Mouse (Mus musculus) heart, postnatal 0 days (tissue): ENCODE data around the gene Prkcsh. TPM values are rescaled to one million over a fixed set of nuclear protein-coding genes. Genes with fewer than 3 reads are reported as not detected.
A peak's percentile ranks its signal among the peaks of the same experiment; 100 is the strongest.

Experiments used
- ATAC-seq: fragments of 200-750 bp; cut with Nextera tagmentation; 2 replicates; pipeline ENCODE4 v1.8.0; 2017; ENCODE audit warnings: low read depth, moderate number of reproducible peaks, moderate library complexity; ENCODE audit not compliant: insufficient read depth
- DNase-seq: peaks from one replicate; pipeline ENCODE4 v3.0.0-alpha.2; 2016; ENCODE audit warnings: low spot score
- H3K27ac ChIP-seq: fragments of 300-500 bp; sonication (generic); 2 replicates; pipeline ENCODE4 v1.5.1; 2014; ENCODE audit warnings: low read depth, mild to moderate bottlenecking
- H3K27me3 ChIP-seq: fragments of 300-500 bp; sonication (generic); 2 replicates; pipeline ENCODE4 v1.6.1; 2014; ENCODE audit warnings: low read length, mixed read lengths; ENCODE audit not compliant: control insufficient read depth, insufficient read depth
- H3K36me3 ChIP-seq: fragments of 300-500 bp; sonication (generic); replicated peaks from 2 replicates; pipeline ENCODE4 v1.6.1; 2014; ENCODE audit warnings: low read length, mixed read lengths; ENCODE audit not compliant: control insufficient read depth, insufficient read depth
- H3K4me1 ChIP-seq: fragments of 300-500 bp; sonication (generic); 2 replicates; pipeline ENCODE4 v1.6.1; 2014; ENCODE audit warnings: antibody characterized with exemption; ENCODE audit not compliant: control insufficient read depth, insufficient read depth
- H3K4me2 ChIP-seq: fragments of 300-500 bp; sonication (generic); 2 replicates; pipeline ENCODE4 v1.6.1; 2014; ENCODE audit warnings: low read depth, mild to moderate bottlenecking, low read length, moderate library complexity
- H3K4me3 ChIP-seq: fragments of 300-500 bp; sonication (generic); 2 replicates; pipeline ENCODE4 v1.5.1; 2014; ENCODE audit warnings: low read depth, low read length
- H3K9ac ChIP-seq: fragments of 300-500 bp; sonication (generic); replicated peaks from 2 replicates; pipeline ENCODE4 v1.6.1; 2014; ENCODE audit warnings: low read depth, low read length, mixed read lengths
- H3K9me3 ChIP-seq: fragments of 300-500 bp; sonication (generic); replicated peaks from 2 replicates; pipeline ENCODE4 v1.6.1; 2016; ENCODE audit warnings: low read length; ENCODE audit not compliant: control insufficient read depth
- CTCF ChIP-seq: IDR thresholded peaks from 2 replicates; pipeline ENCODE4 v1.5.1; 2016; ENCODE audit warnings: antibody characterized with exemption, control low read depth, low read depth
- EP300 ChIP-seq: IDR thresholded peaks from 2 replicates; pipeline ENCODE4 v1.6.1; 2016; ENCODE audit warnings: antibody characterized with exemption, low read depth
- WGBS: fragments of 180-500 bp; shearing (Covaris S2); extraction: QIAGEN DNeasy Blood & Tissue Kit; methylation state at CpG from one replicate; pipeline ENCODE4 v1.1.7; 2014; 5-methylcytosine and 5-hydroxymethylcytosine counted together
- polyA plus RNA-seq: library from polyadenylated mRNA; unstranded; fragments of >200 nt; fragmentation: Nextera tagmentation; extraction: Ambion mirVana; gene quantifications from 2 replicates; pipeline ENCODE4 v1.2.1, GENCODE M21; 2015
- total RNA-seq: library from RNA; depleted of rRNA; stranded (reverse); fragments of >200 nt; gene quantifications from 2 replicates; pipeline ENCODE4 v1.2.3, GENCODE M21; 2014; ENCODE audit warnings: low replicate concordance

Gene Prkcsh
- total and polyA plus RNA-seq, 2 experiments from 2014 or later: 34.6 to 49.0 TPM

- ATAC-seq (no peak), DNase-seq (no peak)
- H3K27me3 ChIP-seq: peaks cover 8% of the 10 kb centered on the region; the same call in 1 of the 2 replicates
- no peaks in the 10 kb centered on the region for H3K9me3 ChIP-seq
- H3K27ac ChIP-seq: no peak overlapping the region
- H3K4me2 ChIP-seq: no peak overlapping the region
- no peak overlapping the region for H3K4me3 ChIP-seq
- H3K4me1 ChIP-seq: peaks cover 10% of the 10 kb centered on the region
- TF ChIP-seq CTCF (no peak), EP300 (no peak)
- H3K9ac ChIP-seq: no peak overlapping the region
- peaks cover 11% of the 10 kb centered on the region for H3K36me3 ChIP-seq
- 88% methylated on average over 6 of the region's 6 CpGs for WGBS
These were observed 2.3 kb upstream of the Prkcsh start for GRCm38 (mm10) chr9:22000296-22000695.

GRCm38 (mm10) chr9:22001633-22002032, 973 bp upstream of the Prkcsh start:
- Histone ChIP-seq H3K4me1 (peaks cover 10% of the 10 kb centered on the region), H3K4me3 (no peak overlapping the region), H3K9me3 (no peaks in the 10 kb centered on the region), H3K27me3 (peaks cover 8% of the 10 kb centered on the region; the same call in 1 of the 2 replicates), H3K9ac (no peak overlapping the region), H3K36me3 (peaks cover 24% of the 10 kb centered on the region), H3K27ac (no peak overlapping the region), H3K4me2 (no peak overlapping the region)
- ATAC-seq (no peak), DNase-seq (no peak)
- 83% methylated on average over 4 of the region's 4 CpGs for WGBS
- no peak for TF ChIP-seq CTCF
- no peak for TF ChIP-seq EP300

- H3K27ac ChIP-seq: peak overlapping the region; percentile 57
- no peak for ATAC-seq
- H3K9me3 ChIP-seq: no peaks in the 10 kb centered on the region
- peaks cover 10% of the 10 kb centered on the region for H3K4me1 ChIP-seq
- H3K9ac ChIP-seq: peak overlapping the region; percentile 49
- under 1% methylated on average over 18 of the region's 18 CpGs for WGBS
- TF ChIP-seq CTCF: no peak
- TF ChIP-seq EP300: no peak
- peak overlapping the region; percentile 76 for H3K4me2 ChIP-seq
- DNase-seq: peak; percentile 42
- 0 out of 2 replicates have a peak, but pooled peaks cover 8% of the 10 kb centered on the region for H3K27me3 ChIP-seq
- H3K36me3 ChIP-seq: peaks cover 40% of the 10 kb centered on the region
- peak overlapping the region; percentile 67 for H3K4me3 ChIP-seq
These were observed 553 bp downstream of the Prkcsh start for GRCm38 (mm10) chr9:22003163-22003554.

- TF ChIP-seq CTCF: no peak
- no peak for TF ChIP-seq EP300
- no peak overlapping the region for H3K9ac ChIP-seq
- H3K9me3 ChIP-seq: no peaks in the 10 kb centered on the region
- no peak overlapping the region for H3K27ac ChIP-seq
- H3K27me3 ChIP-seq: 0 out of 2 replicates have a peak, but pooled peaks cover 8% of the 10 kb centered on the region
- ATAC-seq (no peak), DNase-seq (no peak)
- no peak overlapping the region for H3K4me2 ChIP-seq
- WGBS: 92% methylated on average over 12 of the region's 12 CpGs
- no peak overlapping the region for H3K4me3 ChIP-seq
- H3K4me1 ChIP-seq: peaks cover 10% of the 10 kb centered on the region
- peaks cover 53% of the 10 kb centered on the region for H3K36me3 ChIP-seq
These were observed 1.9 kb downstream of the Prkcsh start for GRCm38 (mm10) chr9:22004546-22004945.

- Histone ChIP-seq H3K27ac (no peak overlapping the region), H3K36me3 (peaks cover 86% of the 10 kb centered on the region), H3K9me3 (no peaks in the 10 kb centered on the region), H3K4me2 (no peak overlapping the region), H3K27me3 (no peaks in the 10 kb centered on the region), H3K4me3 (no peak overlapping the region), H3K9ac (no peak overlapping the region), H3K4me1 (no peaks in the 10 kb centered on the region)
- DNase-seq (no peak), ATAC-seq (peak; percentile 45)
- TF ChIP-seq CTCF (no peak), EP300 (no peak)
- WGBS: 77% methylated on average over 5 of the region's 5 CpGs
These were observed 8.4 kb downstream of the Prkcsh start for GRCm38 (mm10) chr9:22011055-22011454.

- no peaks in the 10 kb centered on the region for H3K27me3 ChIP-seq
- no peak overlapping the region for H3K9ac ChIP-seq
- H3K36me3 ChIP-seq: peaks cover 69% of the 10 kb centered on the region
- TF ChIP-seq EP300 (no peak), CTCF (no peak)
- H3K27ac ChIP-seq: no peak overlapping the region
- no peak overlapping the region for H3K4me3 ChIP-seq
- WGBS: 88% methylated on average over 13 of the region's 13 CpGs
- ATAC-seq: no peak
- H3K4me2 ChIP-seq: no peak overlapping the region
- no peak for DNase-seq
- no peaks in the 10 kb centered on the region for H3K4me1 ChIP-seq
- no peaks in the 10 kb centered on the region for H3K9me3 ChIP-seq
These were observed 10.1 kb downstream of the Prkcsh start for GRCm38 (mm10) chr9:22012731-22013130.
